Mouse (Mus musculus) CD4-positive naive resting alpha-beta T cell, adult 76 days (primary cell): ENCODE measurements around the gene Pkhd1. TPM values are rescaled to one million over a fixed set of nuclear protein-coding genes. Genes with fewer than 3 reads are reported as not detected.

Source experiments
- total RNA-seq: library from RNA; stranded (reverse); gene quantifications from one replicate; pipeline ENCODE4 v1.2.4, GENCODE M21; 2023

The Pkhd1 gene
- not detected for total RNA-seq

DNA sequence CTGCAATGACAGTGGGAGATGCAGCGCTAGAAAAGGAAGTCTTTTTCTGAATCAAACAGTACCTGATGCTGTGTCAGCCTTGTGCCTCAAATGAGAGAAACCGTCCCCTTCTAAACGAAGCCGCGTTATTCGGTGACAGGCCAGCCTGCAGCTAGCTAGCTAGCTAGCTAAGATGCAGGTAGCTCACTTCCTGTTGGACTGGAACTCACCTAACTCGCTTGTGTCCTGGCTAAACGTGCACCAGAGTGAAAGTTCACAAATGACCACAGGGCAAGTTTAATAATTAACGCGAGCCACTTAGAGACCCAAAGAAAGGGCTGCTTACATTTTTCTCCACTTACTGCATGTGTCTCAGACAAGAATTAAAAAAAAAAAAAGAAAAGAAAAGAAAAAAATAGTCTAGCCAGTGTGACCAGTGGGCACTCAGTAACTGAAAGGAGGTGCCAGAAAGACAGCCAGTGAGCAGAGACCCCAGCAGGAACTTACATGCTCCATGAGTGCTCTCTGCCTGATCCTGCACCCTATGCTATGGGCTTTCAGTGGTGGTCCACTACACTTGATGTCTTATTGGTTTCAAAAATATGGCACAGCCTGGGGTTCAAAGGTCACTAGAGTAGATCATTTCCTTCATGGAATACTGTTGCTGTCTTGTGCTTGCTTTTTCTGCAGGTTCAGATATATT, at the start of gene Pkhd1:
TSS of gene Pkhd1 (minus strand) at position 216 of the 682 bp plus-strand sequence.

Other genes starting within 250 kb of the Pkhd1 start
- gene Il17a, start 112.8 kb upstream of the Pkhd1 start, total RNA-seq: not detected
- 1.4 TPM for gene Il17f, start 172.6 kb upstream of the Pkhd1 start, total RNA-seq
- 53.0 TPM for gene Mcm3, start 202.2 kb upstream of the Pkhd1 start, total RNA-seq